Mouse (Mus musculus) cortical plate, adult 2 months (tissue): Measurements from ENCODE around the gene Sap30l. TPM values are rescaled to one million over a fixed set of nuclear protein-coding genes. Genes with fewer than 3 reads are reported as not detected.

Experiments
- H3K27ac ChIP-seq: fragments of 200-500 bp; 2 replicates; pipeline ENCODE4 v1.5.1; 2012; ENCODE audit warnings: low read length, control low read depth, inconsistent platforms; ENCODE audit not compliant: insufficient read depth
- H3K4me1 ChIP-seq: fragments of 200-500 bp; 2 replicates; pipeline ENCODE4 v1.6.1; 2011; ENCODE audit warnings: low read length; ENCODE audit not compliant: control insufficient read depth, insufficient read depth
- H3K4me3 ChIP-seq: fragments of 200-500 bp; 2 replicates; pipeline ENCODE4 v1.5.1; 2011; ENCODE audit warnings: mild to moderate bottlenecking, low read length, control low read depth; ENCODE audit not compliant: insufficient read depth
- CTCF ChIP-seq: fragments of 200-500 bp; IDR thresholded peaks from 2 replicates; pipeline ENCODE4 v1.5.1; 2011; ENCODE audit warnings: mild to moderate bottlenecking, control low read depth, low read length; ENCODE audit not compliant: insufficient read depth; ENCODE audit errors: extremely low read depth
- POLR2A ChIP-seq: fragments of 200-500 bp; IDR thresholded peaks from 2 replicates; pipeline ENCODE4 v1.6.1; 2011; ENCODE audit warnings: mild to moderate bottlenecking, low read length, control low read depth; ENCODE audit not compliant: insufficient read depth; ENCODE audit errors: extremely low read depth
- polyA plus RNA-seq: library from polyadenylated mRNA; depleted of rRNA; stranded (reverse); fragments of >200 nt; gene quantifications from 2 replicates; pipeline ENCODE4 v1.2.3, GENCODE M21; 2012; rRNA removed

The Sap30l gene
- polyA plus RNA-seq: 37.7 and 40.0 TPM in 2 replicates

GRCm38 (mm10) chr11:57800971-57801765 is at the start of gene Sap30l:
Gene Sap30l, plus strand, starts transcription at chr11:57801637.
- TF ChIP-seq POLR2A (peak; percentile 73), CTCF (no peak)
- H3K27ac ChIP-seq: peak within 1 kb of the TSS; percentile 41; the same call in 1 of the 2 replicates
- H3K4me3 ChIP-seq: peak within 1 kb of the TSS; percentile 97
- H3K4me1 ChIP-seq: peaks cover 6% of the 10 kb centered on the region; the same call in 1 of the 2 replicates

DNA sequence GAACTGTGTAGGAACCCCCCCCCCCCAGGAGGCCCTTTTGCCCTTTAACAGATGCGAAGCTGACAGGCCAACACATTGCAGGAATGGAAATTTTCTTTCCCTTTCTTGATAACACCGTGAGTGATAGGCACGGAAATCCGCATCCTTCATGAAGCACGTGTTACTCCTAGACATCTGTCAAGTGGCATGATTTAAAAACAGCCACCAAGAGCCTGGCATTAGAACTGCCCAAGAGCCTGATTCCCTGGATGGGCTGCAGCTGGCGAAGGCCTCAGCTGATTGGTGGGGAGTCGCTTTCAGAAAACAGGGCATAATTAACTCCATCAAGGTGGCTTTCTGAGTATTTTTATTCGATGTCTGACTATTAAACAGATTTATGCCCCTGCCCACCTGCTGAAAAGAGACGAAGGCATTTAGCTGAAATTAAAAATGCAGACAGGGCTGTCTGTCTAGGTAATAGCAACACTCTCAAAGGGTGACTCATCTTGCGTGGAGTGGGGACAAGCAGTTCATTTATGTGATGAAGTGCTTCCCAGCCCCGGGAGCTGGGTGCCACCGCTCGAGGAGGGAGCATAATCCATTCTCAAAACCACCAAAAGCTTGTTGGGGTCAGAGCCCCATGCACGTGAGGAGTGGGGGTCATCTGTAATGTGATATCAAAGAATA is 47.8 kb upstream of the Sap30l start:
- Histone ChIP-seq H3K27ac (no peak overlapping the region), H3K4me3 (no peak overlapping the region), H3K4me1 (no peaks in the 10 kb centered on the region)
- no peak for TF ChIP-seq POLR2A
- TF ChIP-seq CTCF: no peak

GRCm38 (mm10) chr11:57758621-57759020 is 42.8 kb upstream of the Sap30l start:
- Histone ChIP-seq H3K27ac (no peak overlapping the region), H3K4me3 (no peak overlapping the region), H3K4me1 (no peaks in the 10 kb centered on the region)
- no peak for TF ChIP-seq CTCF
- no peak for TF ChIP-seq POLR2A

DNA sequence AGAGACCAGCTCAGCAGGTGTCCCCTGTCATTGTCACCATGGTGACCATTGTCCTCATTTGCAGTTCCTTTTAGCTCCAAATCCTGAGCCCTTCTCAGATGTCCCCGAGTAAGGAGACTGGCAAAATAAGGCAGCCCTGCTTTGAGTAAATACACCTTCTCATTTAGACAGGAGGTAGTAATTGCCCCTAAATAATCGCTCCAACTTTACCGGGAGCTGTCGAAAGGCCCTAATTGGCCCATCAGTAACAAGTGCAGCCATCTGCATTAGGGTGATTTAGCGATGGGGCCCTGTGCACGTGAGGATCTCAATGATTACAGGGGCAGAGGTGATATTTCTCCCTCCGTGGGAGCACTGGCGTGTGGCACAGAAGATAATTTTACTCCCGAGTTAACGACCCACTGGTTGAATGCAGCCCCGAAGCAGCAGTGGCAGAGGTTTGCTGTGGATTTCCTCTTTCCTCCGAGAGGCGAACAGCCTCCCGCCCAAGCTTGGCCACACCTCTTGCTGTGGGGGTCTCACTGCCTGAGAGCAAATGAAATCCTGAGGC is 40.9 kb upstream of the Sap30l start:
- no peak for TF ChIP-seq POLR2A
- TF ChIP-seq CTCF: no peak

GRCm38 (mm10) chr11:57761347-57761746 is 40.1 kb upstream of the Sap30l start:
- Histone ChIP-seq H3K4me3 (no peak overlapping the region), H3K27ac (no peak overlapping the region), H3K4me1 (no peaks in the 10 kb centered on the region)
- no peak for TF ChIP-seq CTCF
- TF ChIP-seq POLR2A: no peak

More for the DNA sequence above, 40.9 kb upstream of the Sap30l start:
- H3K4me3 ChIP-seq: no peak overlapping the region
- no peaks in the 10 kb centered on the region for H3K4me1 ChIP-seq
- no peak overlapping the region for H3K27ac ChIP-seq

GRCm38 (mm10) chr11:57764124-57764523 is 37.3 kb upstream of the Sap30l start:
- H3K4me3 ChIP-seq: no peak overlapping the region
- no peak overlapping the region for H3K27ac ChIP-seq
- TF ChIP-seq POLR2A (no peak), CTCF (no peak)
- H3K4me1 ChIP-seq: no peaks in the 10 kb centered on the region

DNA sequence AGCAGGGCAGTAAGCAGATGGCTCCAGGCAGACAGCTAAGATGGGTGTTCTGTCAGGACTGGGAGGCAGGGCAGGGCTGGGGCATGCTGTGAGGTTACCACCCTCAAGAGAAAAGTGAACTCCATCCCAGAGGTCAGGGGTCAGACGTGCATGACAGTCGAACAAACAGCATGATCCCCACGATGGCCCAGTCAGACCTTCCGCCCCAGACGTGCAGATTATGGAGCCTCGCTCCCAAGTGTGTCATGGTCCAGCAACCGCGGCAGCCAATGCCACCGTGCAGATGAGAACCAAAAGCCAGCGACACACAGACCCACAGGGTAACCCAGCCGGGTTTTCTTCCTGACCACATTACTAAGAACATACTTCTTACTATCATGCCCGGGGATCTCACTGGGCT is 34.8 kb upstream of the Sap30l start:
- TF ChIP-seq CTCF (no peak), POLR2A (no peak)
- no peaks in the 10 kb centered on the region for H3K4me1 ChIP-seq
- no peak overlapping the region for H3K27ac ChIP-seq
- no peak overlapping the region for H3K4me3 ChIP-seq

DNA sequence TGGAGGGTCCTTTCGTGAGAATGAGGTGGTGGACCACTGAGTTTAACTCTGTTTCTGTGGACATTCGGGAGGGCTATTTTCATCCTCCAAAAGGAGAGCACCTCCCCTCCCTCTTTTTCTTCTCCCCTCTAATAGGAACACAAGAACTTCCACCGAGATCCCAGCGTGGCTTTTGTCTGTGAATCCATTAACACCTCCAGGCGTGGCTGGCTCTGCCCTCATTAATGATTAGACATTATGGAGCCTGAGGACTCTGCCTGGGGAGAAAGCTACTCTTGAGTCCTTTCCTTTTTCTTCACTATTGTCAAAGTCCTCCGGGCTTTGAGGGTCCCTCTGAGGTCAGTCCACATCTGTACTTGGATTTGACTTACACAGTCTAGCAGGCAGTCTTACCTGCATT is 34.3 kb upstream of the Sap30l start:
- H3K4me3 ChIP-seq: no peak overlapping the region
- no peak overlapping the region for H3K27ac ChIP-seq
- H3K4me1 ChIP-seq: no peaks in the 10 kb centered on the region
- TF ChIP-seq POLR2A: no peak
- no peak for TF ChIP-seq CTCF

DNA sequence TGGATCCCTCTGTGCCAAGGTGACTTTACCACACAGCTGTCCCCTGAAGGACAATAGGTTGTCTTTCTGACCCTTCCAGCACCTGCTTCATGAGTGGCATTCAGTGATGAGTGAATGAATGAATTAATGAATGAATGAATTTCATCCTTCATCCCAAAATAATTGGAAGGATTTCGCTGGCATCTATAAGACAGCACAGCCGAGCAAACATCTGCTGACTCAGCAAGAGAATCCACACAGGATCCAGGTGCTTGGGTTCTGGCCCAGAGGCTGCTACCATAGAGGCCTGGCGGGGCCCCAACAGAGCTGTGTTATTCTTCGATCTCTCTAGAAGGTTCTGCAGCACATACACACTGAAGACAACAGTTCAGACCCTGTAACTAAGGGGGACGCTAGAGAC is 30.7 kb upstream of the Sap30l start:
- no peak overlapping the region for H3K27ac ChIP-seq
- no peak overlapping the region for H3K4me3 ChIP-seq
- no peak for TF ChIP-seq POLR2A
- TF ChIP-seq CTCF: no peak
- H3K4me1 ChIP-seq: no peaks in the 10 kb centered on the region

GRCm38 (mm10) chr11:57771676-57772075 is 29.8 kb upstream of the Sap30l start:
- TF ChIP-seq CTCF (no peak), POLR2A (no peak)

More at GRCm38 (mm10) chr11:57771676-57772075, 29.8 kb upstream of the Sap30l start:
- H3K4me3 ChIP-seq: no peak overlapping the region
- no peaks in the 10 kb centered on the region for H3K4me1 ChIP-seq
- no peak overlapping the region for H3K27ac ChIP-seq
